Mouse (Mus musculus) CD8-positive naive resting alpha-beta T cell, adult 2 months (primary cell): ENCODE data around the gene Gm9970.
"Not testable (repeated sequence)": the region's sequence is repeated elsewhere in the genome, so short reads cannot be mapped to it uniquely, and the experiment has no call there.

Source experiments
- DNase-seq, 2 experiments: peaks; one replicate each; pipeline ENCODE4 v3.0.0; 2022; ENCODE audit warnings: low read depth in 2 of 2, low spot score in 2 of 2

The Gm9970 gene

DNA sequence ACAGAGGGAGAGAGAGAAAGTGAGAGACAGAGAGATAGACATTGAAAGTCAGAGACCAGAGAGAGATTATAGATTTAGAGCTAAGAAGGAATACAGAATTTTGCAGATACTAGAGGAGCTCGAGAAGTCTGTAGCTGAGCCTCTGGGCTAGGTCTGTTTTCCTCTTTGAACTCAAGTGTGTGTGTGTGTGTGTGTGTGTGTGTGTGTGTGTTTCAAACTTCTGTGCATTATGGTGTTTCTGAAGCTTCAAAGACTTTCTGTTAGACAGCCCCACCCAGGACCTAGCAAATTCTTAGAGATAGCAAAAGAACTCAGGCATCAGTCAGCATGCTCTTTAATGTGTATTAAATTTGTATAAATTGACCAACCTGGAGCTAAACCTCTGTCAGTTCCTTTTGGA is 14.4 kb downstream of the Gm9970 start:
- DNase-seq = peak in 1 of 2 experiments; percentile 49

DNA sequence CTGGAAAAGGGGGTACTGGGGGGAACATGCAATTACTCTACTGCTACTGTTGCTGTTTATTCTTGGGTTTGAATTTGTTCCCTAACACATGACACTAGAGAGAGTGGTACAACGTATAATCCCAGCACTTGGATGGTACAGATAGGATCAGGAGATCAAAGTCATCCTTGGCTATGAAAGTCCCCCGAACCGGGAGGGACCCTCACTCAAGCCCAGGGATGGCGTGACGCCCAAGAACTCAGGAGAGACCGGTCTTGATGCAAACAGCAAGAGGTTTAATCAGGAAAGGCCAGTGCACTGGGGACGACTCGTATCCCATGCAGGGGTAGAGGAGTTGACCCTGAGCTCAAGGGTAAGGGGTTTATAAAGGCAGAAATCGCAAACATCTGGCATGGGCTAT is 18.3 kb downstream of the Gm9970 start:
- no peak for DNase-seq

GRCm38 (mm10) chr5:31221304-31221945 is 19.6 kb downstream of the Gm9970 start:
- no peak for DNase-seq

- peak; percentile 93 to 97 for DNase-seq
These were observed 20.4 kb downstream of the Gm9970 start, which contains the start of gene Ppm1g for GRCm38 (mm10) chr5:31220448-31221303. TSS of gene Ppm1g (minus strand) at chr5:31220687.

GRCm38 (mm10) chr5:31219911-31220447 is 21.1 kb downstream of the Gm9970 start:
- no peak for DNase-seq

DNA sequence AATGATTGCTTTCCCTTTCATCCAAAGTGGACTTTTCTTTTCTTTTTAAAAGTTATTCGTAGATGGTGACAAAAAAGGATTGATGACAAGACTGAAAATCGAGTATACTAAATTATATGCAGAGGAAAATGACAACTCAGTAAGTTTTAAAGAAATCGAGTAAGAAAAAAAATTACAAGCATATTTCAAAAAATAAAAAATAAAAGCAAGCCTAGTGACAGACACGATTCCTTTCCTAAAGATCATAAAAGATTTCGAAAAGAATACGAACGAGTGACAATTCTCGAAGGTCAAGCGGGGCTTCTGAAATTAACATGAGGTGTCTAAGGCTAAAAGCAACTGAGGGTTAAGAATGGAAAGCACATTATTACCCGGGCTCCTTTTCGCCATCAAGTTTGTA is 21.6 kb downstream of the Gm9970 start:
- DNase-seq = no peak

- no peak for DNase-seq
These were observed 22.0 kb downstream of the Gm9970 start for GRCm38 (mm10) chr5:31219070-31219469.

- no peak for DNase-seq
These were observed 22.7 kb downstream of the Gm9970 start for GRCm38 (mm10) chr5:31218294-31218693.

DNA sequence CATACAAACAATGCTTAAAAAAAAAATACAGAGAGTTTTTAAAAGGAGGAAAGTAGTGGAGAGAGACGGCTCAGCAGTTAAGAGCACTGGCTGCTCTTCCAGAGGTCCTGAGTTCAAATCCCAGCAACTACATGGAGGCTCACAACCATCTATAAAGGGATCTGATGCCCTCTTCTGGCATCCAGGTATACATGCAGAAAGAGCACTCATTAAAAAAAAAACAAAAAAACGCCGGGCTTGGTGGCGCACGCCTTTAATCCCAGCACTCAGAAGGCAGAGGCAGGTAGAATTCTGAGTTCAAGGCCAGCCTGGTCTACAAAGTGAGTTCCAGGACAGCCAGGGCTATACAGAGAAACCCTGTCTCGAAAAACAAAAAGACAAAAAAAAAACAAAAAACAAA is 24.5 kb downstream of the Gm9970 start:
- DNase-seq = not testable (repeated sequence)

- DNase-seq = no peak
These were observed 36.6 kb downstream of the Gm9970 start for GRCm38 (mm10) chr5:31204421-31204820.

DNA sequence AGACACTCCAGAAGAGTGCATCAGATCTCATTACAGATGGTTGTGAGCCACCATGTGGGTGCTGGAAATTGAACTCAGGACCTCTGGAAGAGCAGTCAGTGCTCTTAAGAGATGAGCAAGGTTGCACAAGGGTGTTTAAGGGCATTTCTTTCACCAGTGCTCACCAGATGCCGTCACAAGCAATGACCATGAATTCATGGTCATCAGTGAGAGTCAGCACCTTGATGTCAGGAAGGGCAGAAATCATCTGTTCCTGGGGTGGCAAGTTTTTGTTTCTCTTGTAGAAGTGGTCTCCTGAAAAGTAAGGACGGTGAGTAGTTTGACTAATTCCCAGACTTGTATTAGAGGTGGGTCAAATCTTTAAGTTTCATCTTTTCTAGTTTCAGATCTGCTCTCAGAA is 37.2 kb downstream of the Gm9970 start:
- DNase-seq = no peak

GRCm38 (mm10) chr5:31202933-31203332 is 38.1 kb downstream of the Gm9970 start:
- no peak for DNase-seq

GRCm38 (mm10) chr5:31201742-31202590 is 39.1 kb downstream of the Gm9970 start, which contains the start of gene Zfp513:
TSS of gene Zfp513 (minus strand) at chr5:31202303.
- DNase-seq = peak; percentile 89 to 90

DNA sequence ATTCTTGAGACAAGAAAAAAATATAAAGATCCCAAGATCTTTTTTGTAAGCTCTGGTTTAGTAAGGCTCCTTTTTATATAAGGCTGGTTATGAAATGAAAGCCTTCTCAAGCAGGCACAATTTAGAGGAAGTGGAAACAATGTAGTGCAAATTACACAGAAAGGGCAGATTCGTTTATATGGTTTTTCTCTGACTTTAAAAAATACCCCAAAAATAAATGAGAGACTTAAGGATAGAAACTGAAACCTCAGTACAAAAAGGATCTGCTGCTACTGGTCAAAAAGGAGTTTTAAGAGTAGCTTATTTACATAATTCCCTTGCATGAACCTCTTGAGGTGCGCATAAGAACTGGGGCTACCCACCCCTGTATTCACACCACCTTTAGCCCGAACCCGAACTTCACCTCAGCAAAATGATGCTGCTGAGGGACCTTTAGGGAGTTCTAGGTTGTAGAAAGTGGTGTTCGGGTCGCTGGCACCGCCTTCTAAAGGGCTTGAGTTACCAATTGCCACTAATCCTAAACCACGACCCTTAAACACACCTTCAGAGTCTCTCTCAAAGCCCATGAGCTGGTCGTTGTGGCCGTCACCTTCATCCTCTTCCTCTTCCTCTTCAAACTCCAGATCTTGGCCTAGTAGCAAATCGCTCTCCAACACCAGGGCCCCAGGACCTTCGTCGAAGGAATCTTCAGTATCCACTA is 39.8 kb downstream of the Gm9970 start:
- DNase-seq = no peak

DNA sequence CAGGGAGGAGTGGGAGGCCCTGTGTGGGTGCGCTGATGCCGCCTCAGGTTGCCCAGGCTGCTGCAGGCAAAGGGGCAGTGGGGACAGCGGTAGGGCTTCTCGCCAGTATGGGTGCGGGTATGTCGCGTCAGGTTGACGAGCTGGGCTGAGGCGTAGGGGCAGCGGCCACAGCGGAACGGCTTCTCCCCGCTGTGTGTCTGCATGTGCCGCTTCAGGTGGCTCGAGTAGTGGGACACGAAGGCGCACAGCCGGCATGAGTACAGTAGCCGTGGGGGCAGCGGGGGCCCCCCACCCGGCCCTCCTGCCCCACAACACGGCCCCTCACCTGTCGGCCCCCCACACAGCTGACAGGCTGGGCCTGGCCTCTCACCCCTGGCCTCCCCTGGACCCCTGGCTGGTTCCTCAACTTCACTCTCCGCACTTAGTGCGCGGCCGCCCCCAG is 40.7 kb downstream of the Gm9970 start:
- no peak for DNase-seq

DNA sequence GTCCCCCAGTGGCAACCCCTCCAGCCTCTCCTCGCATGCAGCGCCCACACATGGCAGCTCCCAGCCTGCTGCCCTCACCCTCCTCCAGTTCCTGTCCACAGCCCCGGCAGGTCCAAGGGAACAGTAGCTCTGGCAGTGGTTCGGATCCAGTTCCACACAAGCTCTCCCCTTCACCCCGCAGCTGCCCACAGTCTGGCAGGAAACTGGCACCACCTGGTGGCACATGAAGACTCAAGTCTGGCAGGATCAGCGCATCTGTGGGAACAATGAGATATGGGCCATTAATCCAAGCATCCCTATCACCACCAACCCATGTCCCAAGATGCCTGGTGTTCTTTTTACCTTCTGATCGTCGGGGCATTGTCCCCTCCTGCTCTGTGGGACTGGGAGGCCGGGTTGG is 41.1 kb downstream of the Gm9970 start:
- DNase-seq = no peak

- DNase-seq = no peak
These were observed 41.6 kb downstream of the Gm9970 start for GRCm38 (mm10) chr5:31199321-31199892.

- no peak for DNase-seq
These were observed 42.3 kb downstream of the Gm9970 start for GRCm38 (mm10) chr5:31198616-31199320.

GRCm38 (mm10) chr5:31198170-31198569 is 42.9 kb downstream of the Gm9970 start:
- no peak for DNase-seq

- DNase-seq = no peak
These were observed 44.0 kb downstream of the Gm9970 start for GRCm38 (mm10) chr5:31197072-31197471.
